Mouse (Mus musculus): ENCODE results near the gene Ptprcap. TPM values are rescaled to one million over a fixed set of nuclear protein-coding genes. Genes with fewer than 3 reads are reported as not detected.

Gene Ptprcap
- polyA plus RNA-seq, 2 experiments: 7.0 to 7.8 TPM

DNA sequence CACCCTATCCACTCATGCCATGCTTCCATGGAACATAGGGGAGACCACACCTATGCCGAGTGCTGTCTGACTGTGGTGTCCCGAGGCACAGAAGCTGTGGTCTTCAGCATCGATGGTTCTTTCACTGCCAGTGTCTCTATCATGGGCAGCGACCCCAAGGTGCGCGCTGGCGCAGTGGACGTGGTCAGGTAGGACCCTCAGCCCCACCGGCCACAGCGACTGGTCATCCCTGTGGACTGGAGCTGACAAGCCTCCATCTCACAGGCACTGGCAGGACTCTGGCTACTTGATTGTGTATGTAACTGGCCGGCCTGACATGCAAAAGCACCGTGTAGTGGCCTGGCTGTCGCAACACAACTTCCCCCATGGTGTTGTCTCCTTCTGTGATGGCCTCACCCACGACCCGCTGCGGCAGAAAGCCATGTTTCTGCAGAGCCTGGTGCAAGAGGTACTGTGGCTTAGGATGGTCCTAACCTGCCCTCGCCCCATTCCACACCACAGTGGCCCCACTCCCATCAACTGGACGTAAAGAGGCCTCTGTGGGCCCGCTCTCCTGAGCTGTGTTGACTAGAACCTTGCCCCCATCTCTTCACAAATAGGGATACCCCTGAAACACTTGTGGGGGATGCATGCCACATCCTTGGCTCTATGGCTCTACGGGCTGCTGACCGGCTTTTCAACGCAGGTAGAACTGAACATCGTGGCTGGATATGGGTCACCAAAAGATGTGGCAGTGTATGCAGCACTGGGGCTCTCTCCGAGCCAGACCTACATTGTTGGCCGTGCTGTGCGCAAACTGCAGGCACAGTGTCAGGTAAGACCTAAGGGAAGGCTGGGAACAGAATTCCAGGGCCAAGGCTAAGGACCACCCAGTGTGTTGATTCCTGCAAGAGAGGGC lies 41.1 kb upstream of the Ptprcap start:
- no peak for TF ChIP-seq POLR2A (IDR thresholded peaks at IDR 0.05; ENCODE audit: borderline replicate concordance, extremely low read depth, insufficient read depth, insufficient read length)
- H3K4me2 ChIP-seq (replicated peaks; ENCODE audit: low read depth, low read length, severe bottlenecking): no peak overlapping the region
- ATAC-seq (ENCODE audit: low FRiP score, low read depth): no peak
- peaks cover 58% of the 10 kb centered on the region for H3K36me3 ChIP-seq (ENCODE audit: control insufficient read depth, insufficient read depth, low read length)
- peaks cover 6% of the 10 kb centered on the region; the same call in 1 of the 2 replicates for H3K4me1 ChIP-seq (ENCODE audit: control insufficient read depth, insufficient read depth, low read length)
- no peak overlapping the region for H3K27ac ChIP-seq (replicated peaks; ENCODE audit: low read depth, low read length)
- H3K9me3 ChIP-seq (ENCODE audit: control insufficient read depth, low read length): no peaks in the 10 kb centered on the region
- H3K4me3 ChIP-seq (replicated peaks; ENCODE audit: low read length): no peak overlapping the region
- no peak overlapping the region for H3K9ac ChIP-seq (ENCODE audit: low read depth, low read length, severe bottlenecking)
- H3K27me3 ChIP-seq (ENCODE audit: control insufficient read depth, insufficient read depth, low read length): no peaks in the 10 kb centered on the region
- WGBS: 94% methylated on average over 26 of the region's 26 CpGs
- DNase-seq (ENCODE audit: low spot score): no peak

- H3K9ac ChIP-seq (ENCODE audit: low read depth, low read length, severe bottlenecking): 0 out of 2 replicates have a peak overlapping the region, but pooled peaks have one; percentile 16
- no peaks in the 10 kb centered on the region for H3K9me3 ChIP-seq (ENCODE audit: control insufficient read depth, low read length)
- DNase-seq (ENCODE audit: low spot score) (no peak), ATAC-seq (ENCODE audit: low FRiP score, low read depth) (no peak)
- peak overlapping the region; percentile 43; the same call in 1 of the 2 replicates for H3K27ac ChIP-seq (replicated peaks; ENCODE audit: low read depth, low read length)
- peaks cover 68% of the 10 kb centered on the region for H3K36me3 ChIP-seq (ENCODE audit: control insufficient read depth, insufficient read depth, low read length)
- no peak overlapping the region for H3K4me2 ChIP-seq (replicated peaks; ENCODE audit: low read depth, low read length, severe bottlenecking)
- peaks cover 6% of the 10 kb centered on the region; the same call in 1 of the 2 replicates for H3K4me1 ChIP-seq (ENCODE audit: control insufficient read depth, insufficient read depth, low read length)
- no peak overlapping the region for H3K4me3 ChIP-seq (replicated peaks; ENCODE audit: low read length)
- H3K27me3 ChIP-seq (ENCODE audit: control insufficient read depth, insufficient read depth, low read length): no peaks in the 10 kb centered on the region
- TF ChIP-seq POLR2A (IDR thresholded peaks at IDR 0.05; ENCODE audit: borderline replicate concordance, extremely low read depth, insufficient read depth, insufficient read length): no peak
- WGBS: 69% methylated on average over 13 of the region's 13 CpGs
Measured at GRCm38 (mm10) chr19:4113186-4113805, 40.1 kb upstream of the Ptprcap start.

DNA sequence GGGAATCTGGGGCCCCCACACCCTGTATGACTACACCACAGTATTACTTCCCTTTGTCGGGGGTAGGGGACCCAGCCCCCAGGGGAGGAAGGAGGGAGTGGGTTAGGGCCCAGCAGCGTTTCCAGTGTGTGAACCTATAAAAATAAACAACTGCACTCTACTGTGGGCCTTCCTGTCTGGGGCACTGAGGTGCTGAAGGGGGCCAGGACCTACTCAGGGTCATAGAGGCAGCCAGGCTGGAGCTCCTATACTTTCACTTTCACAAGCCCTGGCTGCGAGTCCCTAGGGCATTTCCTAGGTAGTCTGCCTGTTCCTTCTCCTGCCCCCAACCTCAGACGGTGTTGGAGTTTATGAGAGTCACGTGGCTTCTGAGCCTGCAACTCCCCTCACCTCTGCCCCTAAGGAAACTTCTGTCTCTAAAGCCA lies 39.6 kb upstream of the Ptprcap start:
- Histone ChIP-seq H3K9ac (ENCODE audit: low read depth, low read length, severe bottlenecking) (no peak overlapping the region), H3K27me3 (ENCODE audit: control insufficient read depth, insufficient read depth, low read length) (no peaks in the 10 kb centered on the region), H3K4me2 (replicated peaks; ENCODE audit: low read depth, low read length, severe bottlenecking) (no peak overlapping the region), H3K9me3 (ENCODE audit: control insufficient read depth, low read length) (no peaks in the 10 kb centered on the region), H3K36me3 (ENCODE audit: control insufficient read depth, insufficient read depth, low read length) (peaks cover 71% of the 10 kb centered on the region), H3K4me3 (replicated peaks; ENCODE audit: low read length) (no peak overlapping the region), H3K4me1 (ENCODE audit: control insufficient read depth, insufficient read depth, low read length) (peaks cover 6% of the 10 kb centered on the region; the same call in 1 of the 2 replicates), H3K27ac (replicated peaks; ENCODE audit: low read depth, low read length) (0 out of 2 replicates have a peak overlapping the region, but pooled peaks have one; percentile 19)
- no peak for TF ChIP-seq POLR2A (IDR thresholded peaks at IDR 0.05; ENCODE audit: borderline replicate concordance, extremely low read depth, insufficient read depth, insufficient read length)
- ATAC-seq (ENCODE audit: low FRiP score, low read depth): no peak
- no peak for DNase-seq (ENCODE audit: low spot score)
- WGBS: 27% methylated on average over 5 of the region's 5 CpGs

- H3K27me3 ChIP-seq (ENCODE audit: control insufficient read depth, insufficient read depth, low read length): no peaks in the 10 kb centered on the region
- H3K36me3 ChIP-seq (ENCODE audit: control insufficient read depth, insufficient read depth, low read length): peaks cover 73% of the 10 kb centered on the region
- 88% methylated on average over 10 of the region's 10 CpGs for WGBS
- H3K9me3 ChIP-seq (ENCODE audit: control insufficient read depth, low read length): no peaks in the 10 kb centered on the region
- ATAC-seq (ENCODE audit: low FRiP score, low read depth): no peak
- no peak overlapping the region for H3K9ac ChIP-seq (ENCODE audit: low read depth, low read length, severe bottlenecking)
- DNase-seq (ENCODE audit: low spot score): no peak
- H3K4me1 ChIP-seq (ENCODE audit: control insufficient read depth, insufficient read depth, low read length): peaks cover 6% of the 10 kb centered on the region; the same call in 1 of the 2 replicates
- H3K27ac ChIP-seq (replicated peaks; ENCODE audit: low read depth, low read length): no peak overlapping the region
- H3K4me3 ChIP-seq (replicated peaks; ENCODE audit: low read length): no peak overlapping the region
- H3K4me2 ChIP-seq (replicated peaks; ENCODE audit: low read depth, low read length, severe bottlenecking): no peak overlapping the region
- TF ChIP-seq POLR2A (IDR thresholded peaks at IDR 0.05; ENCODE audit: borderline replicate concordance, extremely low read depth, insufficient read depth, insufficient read length): no peak
Measured at GRCm38 (mm10) chr19:4114551-4114950, 38.9 kb upstream of the Ptprcap start.

- no peak overlapping the region for H3K4me2 ChIP-seq (replicated peaks; ENCODE audit: low read depth, low read length, severe bottlenecking)
- ATAC-seq (ENCODE audit: low FRiP score, low read depth): no peak
- peaks cover 73% of the 10 kb centered on the region for H3K36me3 ChIP-seq (ENCODE audit: control insufficient read depth, insufficient read depth, low read length)
- peaks cover 6% of the 10 kb centered on the region; the same call in 1 of the 2 replicates for H3K4me1 ChIP-seq (ENCODE audit: control insufficient read depth, insufficient read depth, low read length)
- no peak overlapping the region for H3K4me3 ChIP-seq (replicated peaks; ENCODE audit: low read length)
- no peaks in the 10 kb centered on the region for H3K9me3 ChIP-seq (ENCODE audit: control insufficient read depth, low read length)
- H3K27ac ChIP-seq (replicated peaks; ENCODE audit: low read depth, low read length): no peak overlapping the region
- no peaks in the 10 kb centered on the region for H3K27me3 ChIP-seq (ENCODE audit: control insufficient read depth, insufficient read depth, low read length)
- 96% methylated on average over 10 of the region's 10 CpGs for WGBS
- no peak overlapping the region for H3K9ac ChIP-seq (ENCODE audit: low read depth, low read length, severe bottlenecking)
- DNase-seq (ENCODE audit: low spot score): no peak
- no peak for TF ChIP-seq POLR2A (IDR thresholded peaks at IDR 0.05; ENCODE audit: borderline replicate concordance, extremely low read depth, insufficient read depth, insufficient read length)
Measured at GRCm38 (mm10) chr19:4115144-4115543, 38.3 kb upstream of the Ptprcap start.

Measured in limb, embryonic 14.5 days (tissue).